Mouse (Mus musculus): ENCODE measurements around the gene Txndc2. TPM values are rescaled to one million over a fixed set of nuclear protein-coding genes. Genes with fewer than 3 reads are reported as not detected.
A peak's percentile ranks its signal among the peaks of the same experiment; 100 is the strongest.

Gene Txndc2
- polyA plus RNA-seq, 2 experiments, result not detected

DNA sequence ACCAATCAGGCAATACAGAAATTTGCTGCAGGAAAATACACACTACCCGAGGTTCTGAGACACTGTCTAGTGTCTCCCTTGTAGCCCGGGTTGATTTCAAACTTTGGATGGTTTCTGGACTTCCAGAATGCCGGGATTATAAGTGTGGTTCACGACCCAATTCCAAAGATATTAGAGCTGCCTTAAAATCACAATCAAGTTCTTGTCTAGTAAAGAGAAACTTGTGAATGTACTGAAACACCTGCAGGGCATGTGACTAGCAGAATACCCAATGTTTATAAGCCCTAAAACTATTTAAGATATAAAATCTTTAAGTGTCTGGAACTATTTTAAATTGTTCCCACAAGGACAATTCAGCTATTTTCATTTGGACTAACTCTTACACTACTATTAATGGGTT, 30.2 kb downstream of the Txndc2 start:
- WGBS (ENCODE audit: insufficient replicate concordance), result 7% methylated on average over 4 of the region's 4 CpGs
- Histone ChIP-seq H3K4me3 (ENCODE audit: insufficient read depth in 1 of 2, low read depth in 2 of 2, low read length in 2 of 2) (peak overlapping the region; percentile 69 to 97; a peak in 3 of 4 replicates), H3K36me3 (replicated peaks; ENCODE audit: control insufficient read depth, insufficient read depth, low read depth) (no peaks in the 10 kb centered on the region; the same call in 1 of the 2 replicates), H3K9ac (replicated peaks) (peak overlapping the region; percentile 89), H3K4me2 (ENCODE audit: low read depth) (peak overlapping the region; percentile 85), H3K27ac (no peak overlapping the region), H3K27me3 (ENCODE audit: control insufficient read depth, insufficient read depth, low read length) (no peaks in the 10 kb centered on the region), H3K4me1 (replicated peaks; ENCODE audit: control insufficient read depth in 2 of 2, insufficient read depth in 2 of 2, low read length in 1 of 2) (peaks cover 31 to 38% of the 10 kb centered on the region in 2 experiments), H3K9me3 (ENCODE audit: control insufficient read depth, low read length) (no peaks in the 10 kb centered on the region)
- ATAC-seq (ENCODE audit: insufficient read depth) (no peak), DNase-seq (ENCODE audit: low read depth in 3 of 3, low spot score in 3 of 3) (no peak)
- TF ChIP-seq CTCF (IDR thresholded peaks at IDR 0.05; ENCODE audit: low read depth), result no peak
- no peak for TF ChIP-seq EP300 (IDR thresholded peaks at IDR 0.05; ENCODE audit: low read depth)

DNA sequence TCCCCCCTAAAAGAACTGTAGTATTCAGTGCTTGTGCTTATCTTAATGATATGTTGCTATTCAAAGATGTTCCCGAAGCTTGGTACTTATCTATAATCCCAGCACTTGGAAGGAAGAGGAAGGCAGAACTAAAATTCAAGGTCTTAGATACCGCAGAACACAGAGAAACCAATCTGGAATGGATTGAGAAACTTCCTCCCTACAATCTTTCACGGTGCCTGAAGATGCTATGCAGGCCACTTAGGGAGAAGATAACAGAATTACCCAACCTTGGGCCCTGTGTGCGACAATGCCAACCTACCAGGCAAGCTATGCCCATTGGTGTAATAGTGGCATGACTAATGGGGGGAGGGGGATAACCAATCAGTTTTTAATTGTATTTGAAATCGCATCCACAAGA, 33.2 kb downstream of the Txndc2 start:
- H3K4me1 ChIP-seq (replicated peaks; ENCODE audit: control insufficient read depth in 2 of 2, insufficient read depth in 2 of 2, low read length in 1 of 2), result peaks cover 54 to 64% of the 10 kb centered on the region in 2 experiments
- peak overlapping the region; percentile 27; the same call in 1 of the 2 replicates for H3K4me2 ChIP-seq (ENCODE audit: low read depth)
- no peak for DNase-seq (ENCODE audit: low read depth in 3 of 3, low spot score in 3 of 3)
- no peaks in the 10 kb centered on the region; the same call in 1 of the 2 replicates for H3K36me3 ChIP-seq (replicated peaks; ENCODE audit: control insufficient read depth, insufficient read depth, low read depth)
- WGBS (ENCODE audit: insufficient replicate concordance), result 15% methylated on average over 5 of the region's 5 CpGs
- no peak for ATAC-seq (ENCODE audit: insufficient read depth)
- no peak overlapping the region for H3K27ac ChIP-seq
- no peak for TF ChIP-seq CTCF (IDR thresholded peaks at IDR 0.05; ENCODE audit: low read depth)
- TF ChIP-seq EP300 (IDR thresholded peaks at IDR 0.05; ENCODE audit: low read depth), result no peak
- no peaks in the 10 kb centered on the region for H3K9me3 ChIP-seq (ENCODE audit: control insufficient read depth, low read length)
- H3K9ac ChIP-seq (replicated peaks), result no peak overlapping the region
- no peak overlapping the region for H3K4me3 ChIP-seq (ENCODE audit: insufficient read depth in 1 of 2, low read depth in 2 of 2, low read length in 2 of 2)
- H3K27me3 ChIP-seq (ENCODE audit: control insufficient read depth, insufficient read depth, low read length), result no peaks in the 10 kb centered on the region

- no peak for TF ChIP-seq EP300 (IDR thresholded peaks at IDR 0.05; ENCODE audit: low read depth)
- TF ChIP-seq CTCF (IDR thresholded peaks at IDR 0.05; ENCODE audit: low read depth), result no peak
- Histone ChIP-seq H3K36me3 (replicated peaks; ENCODE audit: control insufficient read depth, insufficient read depth, low read depth) (no peaks in the 10 kb centered on the region; the same call in 1 of the 2 replicates), H3K9ac (replicated peaks) (no peak overlapping the region), H3K4me2 (ENCODE audit: low read depth) (peak overlapping the region; percentile 48), H3K9me3 (ENCODE audit: control insufficient read depth, low read length) (no peaks in the 10 kb centered on the region), H3K27me3 (ENCODE audit: control insufficient read depth, insufficient read depth, low read length) (no peaks in the 10 kb centered on the region), H3K4me3 (ENCODE audit: insufficient read depth in 1 of 2, low read depth in 2 of 2, low read length in 2 of 2) (no peak overlapping the region), H3K4me1 (replicated peaks; ENCODE audit: control insufficient read depth in 2 of 2, insufficient read depth in 2 of 2, low read length in 1 of 2) (peaks cover 55 to 65% of the 10 kb centered on the region in 2 experiments), H3K27ac (peak overlapping the region; percentile 9; the same call in 1 of the 2 replicates)
- no peak for DNase-seq (ENCODE audit: low read depth in 3 of 3, low spot score in 3 of 3)
- no peak for ATAC-seq (ENCODE audit: insufficient read depth)
- 72% methylated on average over 2 of the region's 2 CpGs for WGBS (ENCODE audit: insufficient replicate concordance)
These were observed 33.7 kb downstream of the Txndc2 start for GRCm38 (mm10) chr17:65608312-65608687.

DNA sequence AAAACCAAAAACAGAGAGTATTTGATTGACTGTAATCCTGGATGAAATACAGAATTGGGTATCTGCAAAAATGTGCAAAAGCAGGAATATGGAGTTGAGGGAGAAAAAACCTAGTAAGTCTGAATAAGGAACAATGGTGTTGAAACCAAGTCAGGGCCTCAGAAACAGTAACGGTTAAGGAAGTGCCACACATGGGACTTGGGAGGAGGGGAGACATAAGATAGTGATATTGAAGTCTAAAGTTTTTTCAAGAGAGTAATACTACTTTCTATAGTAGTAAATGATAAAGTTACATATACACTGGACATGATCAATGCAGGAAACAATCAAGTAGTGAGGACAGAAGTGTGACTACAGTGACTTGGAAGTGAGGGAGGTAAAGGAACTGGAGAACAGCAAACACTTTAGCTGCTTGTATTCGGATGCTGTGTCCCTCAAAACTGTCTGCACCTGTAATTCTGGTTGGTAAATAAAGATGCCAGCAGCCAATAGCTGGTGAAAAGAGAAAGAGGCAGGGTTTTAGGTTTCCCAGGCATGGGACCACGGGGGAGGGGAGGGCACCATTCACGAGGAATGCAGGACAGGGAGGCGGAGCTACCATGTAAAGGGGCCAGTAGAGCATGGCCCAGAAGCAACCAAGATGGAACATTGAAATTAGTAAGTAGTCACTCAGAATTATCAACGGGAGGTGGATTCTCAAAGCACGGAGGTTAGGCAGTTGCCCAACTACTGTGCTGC, 34.2 kb downstream of the Txndc2 start:
- no peak for ATAC-seq (ENCODE audit: insufficient read depth)
- H3K27ac ChIP-seq, result peak overlapping the region; percentile 25; the same call in 1 of the 2 replicates
- peak overlapping the region; percentile 48 for H3K4me2 ChIP-seq (ENCODE audit: low read depth)
- 19% methylated on average over 7 of the region's 7 CpGs for WGBS (ENCODE audit: insufficient replicate concordance)
- no peaks in the 10 kb centered on the region for H3K9me3 ChIP-seq (ENCODE audit: control insufficient read depth, low read length)
- TF ChIP-seq CTCF (IDR thresholded peaks at IDR 0.05; ENCODE audit: low read depth) (no peak), EP300 (IDR thresholded peaks at IDR 0.05; ENCODE audit: low read depth) (no peak)
- no peak for DNase-seq (ENCODE audit: low read depth in 3 of 3, low spot score in 3 of 3)
- 0 out of 2 replicates have a peak overlapping the region, but pooled peaks have one; percentile 16 for H3K9ac ChIP-seq (replicated peaks)
- no peaks in the 10 kb centered on the region; the same call in 1 of the 2 replicates for H3K36me3 ChIP-seq (replicated peaks; ENCODE audit: control insufficient read depth, insufficient read depth, low read depth)
- H3K4me3 ChIP-seq (ENCODE audit: insufficient read depth in 1 of 2, low read depth in 2 of 2, low read length in 2 of 2), result no peak overlapping the region
- no peaks in the 10 kb centered on the region for H3K27me3 ChIP-seq (ENCODE audit: control insufficient read depth, insufficient read depth, low read length)
- peaks cover 55 to 68% of the 10 kb centered on the region in 2 experiments for H3K4me1 ChIP-seq (replicated peaks; ENCODE audit: control insufficient read depth in 2 of 2, insufficient read depth in 2 of 2, low read length in 1 of 2)

GRCm38 (mm10) chr17:65606014-65606413, 36.0 kb downstream of the Txndc2 start:
- H3K36me3 ChIP-seq (replicated peaks; ENCODE audit: control insufficient read depth, insufficient read depth, low read depth), result no peaks in the 10 kb centered on the region; the same call in 1 of the 2 replicates
- WGBS (ENCODE audit: insufficient replicate concordance), result 7% methylated on average over 4 of the region's 4 CpGs
- peak overlapping the region; percentile 27 for H3K27ac ChIP-seq
- H3K4me2 ChIP-seq (ENCODE audit: low read depth), result peak overlapping the region; percentile 48
- H3K4me3 ChIP-seq (ENCODE audit: insufficient read depth in 1 of 2, low read depth in 2 of 2, low read length in 2 of 2), result no peak overlapping the region
- H3K4me1 ChIP-seq (replicated peaks; ENCODE audit: control insufficient read depth in 2 of 2, insufficient read depth in 2 of 2, low read length in 1 of 2), result peaks cover 53 to 69% of the 10 kb centered on the region in 2 experiments
- ATAC-seq (ENCODE audit: insufficient read depth), result peak; percentile 94
- H3K27me3 ChIP-seq (ENCODE audit: control insufficient read depth, insufficient read depth, low read length), result no peaks in the 10 kb centered on the region
- H3K9ac ChIP-seq (replicated peaks), result no peak overlapping the region
- peak; percentile 71 to 76 (median 75) for DNase-seq (ENCODE audit: low read depth in 3 of 3, low spot score in 3 of 3)
- TF ChIP-seq CTCF (IDR thresholded peaks at IDR 0.05; ENCODE audit: low read depth) (no peak), EP300 (IDR thresholded peaks at IDR 0.05; ENCODE audit: low read depth) (peak; percentile 79)
- H3K9me3 ChIP-seq (ENCODE audit: control insufficient read depth, low read length), result no peaks in the 10 kb centered on the region
